Mouse (Mus musculus): ENCODE measurements around the gene Itk.
A peak's percentile ranks its signal among the peaks of the same experiment; 100 is the strongest.

The Itk gene

GRCm38 (mm10) chr11:46392890-46393289 is 3.6 kb upstream of the Itk start:
- DNase-seq, result no peak

DNA sequence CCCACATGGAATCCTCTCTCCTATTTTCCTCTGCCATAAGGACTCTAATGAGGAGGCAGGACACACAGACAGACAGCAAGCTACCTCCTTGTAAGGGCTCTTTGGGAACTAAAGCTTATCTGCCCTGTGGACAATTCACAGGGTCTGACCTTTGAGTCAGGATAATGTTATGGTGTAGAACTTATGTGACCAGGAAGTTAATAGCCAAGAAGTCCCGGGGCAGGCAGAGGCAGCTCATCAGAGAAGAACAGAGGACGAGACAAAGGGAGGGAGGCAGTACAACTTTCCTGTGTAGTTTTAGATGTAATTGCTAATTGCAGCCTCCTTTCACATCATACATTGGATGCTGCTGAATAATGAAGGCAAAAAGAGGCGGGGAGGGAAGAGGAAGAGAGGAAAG is 1.3 kb upstream of the Itk start:
- no peak for DNase-seq

- no peak for DNase-seq
Measured at GRCm38 (mm10) chr11:46388438-46388837, 877 bp downstream of the Itk start.

DNA sequence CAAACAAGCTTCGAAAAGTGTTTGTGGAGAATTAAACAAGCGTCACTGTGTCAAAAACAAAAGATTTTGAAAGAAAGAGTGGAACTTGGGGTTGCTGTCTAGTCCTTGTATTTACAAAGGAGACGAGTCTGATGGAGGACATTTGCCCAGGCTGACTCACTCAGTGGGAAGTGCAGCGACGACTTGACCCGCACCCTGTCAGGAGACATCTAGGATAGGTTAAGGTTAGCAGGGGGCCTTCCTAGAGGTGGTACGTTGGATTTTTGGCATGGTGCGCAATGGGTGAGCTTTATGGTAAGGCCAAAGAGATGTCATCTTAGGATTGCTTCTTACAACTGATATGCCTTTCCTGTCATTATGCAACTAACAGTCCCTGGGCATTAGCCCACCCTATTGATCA is 2.3 kb downstream of the Itk start:
- DNase-seq, result no peak

DNA sequence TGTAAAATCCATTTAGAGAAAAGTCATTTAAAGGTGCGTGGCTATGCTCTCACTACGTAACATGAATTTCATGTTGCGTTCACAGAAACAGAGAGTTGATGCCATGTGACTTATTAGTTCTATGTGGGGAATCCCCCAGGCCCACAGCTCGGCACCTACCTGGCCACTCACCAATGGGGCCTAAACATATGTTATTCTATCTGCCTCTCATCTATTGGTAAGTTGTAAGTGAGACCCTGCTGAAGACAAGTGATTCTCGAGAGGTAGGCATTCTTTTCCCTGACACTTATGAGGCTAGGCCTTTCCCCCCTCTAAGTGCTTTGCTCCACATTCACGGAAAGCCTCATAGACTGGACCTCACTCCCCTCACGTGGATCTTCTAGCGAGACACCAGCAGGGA is 2.8 kb downstream of the Itk start:
- no peak for DNase-seq

GRCm38 (mm10) chr11:46384925-46385324 is 4.4 kb downstream of the Itk start:
- DNase-seq, result no peak

- DNase-seq, result no peak
Measured at GRCm38 (mm10) chr11:46382466-46382865, 6.8 kb downstream of the Itk start.

- DNase-seq, result no peak
Measured at GRCm38 (mm10) chr11:46380097-46380675, 9.1 kb downstream of the Itk start.

- DNase-seq, result no peak
Measured at GRCm38 (mm10) chr11:46377819-46378782, 11.2 kb downstream of the Itk start.

GRCm38 (mm10) chr11:46377316-46377715 is 12.0 kb downstream of the Itk start:
- DNase-seq, result no peak

DNA sequence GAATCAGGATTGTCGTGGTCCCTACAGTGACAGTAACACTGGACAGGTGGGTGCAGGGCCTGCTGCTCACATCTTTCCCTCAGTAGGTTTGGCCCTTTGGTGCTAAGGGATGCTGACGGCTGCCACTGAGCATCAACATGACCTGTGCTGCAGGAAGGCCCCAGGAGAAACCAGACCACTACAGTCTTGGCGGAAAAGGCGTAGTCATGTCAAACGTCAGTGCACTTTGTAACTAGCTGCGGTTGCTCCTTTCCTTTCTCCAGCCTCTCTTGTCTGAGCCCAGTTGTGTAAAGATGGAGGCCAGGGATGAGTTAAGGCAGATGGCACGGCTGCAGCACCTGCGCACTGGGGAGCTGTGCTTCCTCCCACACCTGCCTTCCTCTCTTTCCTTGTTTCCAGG is 14.3 kb downstream of the Itk start:
- no peak for DNase-seq

DNA sequence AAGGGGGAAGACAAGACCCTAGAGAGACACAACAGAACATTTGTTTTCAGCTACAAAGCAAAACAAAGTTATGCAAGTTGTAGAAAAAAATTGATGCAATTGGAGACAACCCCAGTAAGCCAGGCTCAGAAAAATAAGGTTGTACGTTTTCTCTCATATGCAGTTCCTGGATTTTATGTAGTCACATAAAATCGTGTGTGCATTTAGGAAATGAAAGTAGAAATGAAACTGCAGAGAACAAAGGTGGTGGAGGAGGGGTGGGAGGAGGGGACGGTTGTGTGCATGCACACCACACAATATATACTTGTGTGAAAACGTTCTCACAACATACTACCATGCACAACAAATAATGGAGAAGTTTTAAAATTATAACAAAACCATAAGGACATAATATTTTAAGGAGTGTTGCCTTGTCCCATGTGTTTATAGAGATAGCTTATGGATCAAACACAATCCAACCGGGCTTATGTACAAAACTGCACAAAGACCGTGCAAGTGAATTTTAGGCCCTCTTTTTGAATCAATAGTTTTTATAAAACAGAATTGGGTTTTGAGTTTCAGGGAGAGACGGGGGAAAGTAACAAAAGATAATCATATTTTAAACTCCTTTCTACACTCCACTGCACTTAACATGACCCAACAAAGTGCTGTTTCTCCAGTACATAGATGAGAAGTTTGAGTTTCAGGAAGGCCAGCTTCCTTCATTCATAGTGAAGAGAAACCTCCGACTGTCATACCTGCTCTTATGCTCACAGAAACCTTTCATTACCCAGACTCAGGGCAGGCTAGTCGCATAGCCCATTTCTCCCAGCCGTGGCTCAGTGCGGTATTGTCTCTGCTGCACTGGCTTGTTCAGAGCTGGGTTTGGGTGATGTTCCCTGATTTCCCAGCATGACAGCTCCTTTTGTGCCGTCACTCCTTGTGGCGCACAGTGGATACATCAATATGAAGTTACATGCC is 16.0 kb downstream of the Itk start:
- no peak for DNase-seq

GRCm38 (mm10) chr11:46372331-46372953 is 16.9 kb downstream of the Itk start:
- DNase-seq, result no peak

GRCm38 (mm10) chr11:46371250-46371649 is 18.1 kb downstream of the Itk start:
- DNase-seq, result no peak

- DNase-seq, result no peak
Measured at GRCm38 (mm10) chr11:46370457-46370856, 18.9 kb downstream of the Itk start.

GRCm38 (mm10) chr11:46366357-46366756 is 23.0 kb downstream of the Itk start:
- no peak for DNase-seq

DNA sequence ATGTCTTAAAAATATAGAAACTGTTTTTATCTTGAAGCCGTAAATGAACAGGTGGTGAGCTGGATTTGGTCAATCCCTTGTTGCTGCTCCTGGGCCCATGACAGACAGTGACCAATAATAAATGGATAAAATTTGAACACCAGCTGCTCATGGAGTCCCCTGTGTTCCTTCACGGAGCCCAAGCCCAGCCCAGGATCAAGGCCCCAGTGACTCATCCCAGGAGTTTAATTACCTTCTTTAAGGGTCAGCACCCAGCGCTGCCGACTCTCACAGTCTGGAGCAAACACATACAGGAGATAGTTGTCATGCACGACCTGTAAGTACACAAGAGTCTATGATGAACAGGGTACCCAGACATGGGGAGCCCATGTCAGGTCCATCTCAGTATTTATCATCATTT is 23.6 kb downstream of the Itk start:
- no peak for DNase-seq

- DNase-seq, result no peak
Measured at GRCm38 (mm10) chr11:46363864-46364263, 25.5 kb downstream of the Itk start.

DNA sequence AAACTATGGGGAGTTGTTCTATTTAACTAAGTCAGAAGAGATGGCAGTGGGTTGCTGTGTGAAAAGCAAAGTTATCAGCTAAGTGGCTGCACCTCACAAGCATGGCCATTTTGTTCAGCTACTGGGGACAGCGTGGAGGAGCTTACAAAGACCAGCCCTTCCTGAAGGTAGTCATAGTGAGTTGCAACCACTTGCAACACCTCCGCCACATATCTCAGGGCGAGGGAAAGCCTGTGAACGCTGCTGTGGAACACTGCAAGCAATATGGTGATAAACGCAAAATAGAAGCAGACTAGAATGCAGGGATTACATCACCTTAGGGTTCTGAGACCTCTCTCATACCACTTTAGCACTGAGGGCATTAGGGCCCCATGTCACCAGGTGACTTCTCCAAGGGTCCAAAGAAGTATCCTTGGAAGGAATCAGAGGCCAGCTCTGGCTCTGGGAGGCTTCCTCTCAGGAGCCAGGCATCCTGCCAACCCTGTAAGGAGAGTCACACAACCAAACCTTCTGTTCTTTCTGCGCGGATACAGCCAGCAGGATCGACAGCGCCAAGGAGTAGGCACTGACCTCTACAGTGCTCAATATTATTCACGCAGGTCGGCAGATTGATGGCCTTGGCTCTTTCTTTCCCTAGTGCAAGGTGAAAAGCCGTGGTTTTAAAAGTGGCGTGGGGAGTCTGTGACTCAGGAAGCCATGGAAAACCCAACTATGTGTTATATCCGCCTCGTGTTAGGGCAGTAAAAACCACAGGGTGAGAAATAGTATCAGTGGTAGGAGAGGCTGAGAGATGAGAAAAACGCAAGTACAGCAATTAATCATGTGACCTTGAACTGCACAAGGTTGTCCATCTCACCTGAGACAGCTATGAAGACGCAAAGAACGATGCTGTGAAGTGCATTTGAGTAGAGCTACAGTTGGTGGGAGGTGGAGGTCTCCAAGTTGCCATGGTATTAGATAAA is 27.0 kb downstream of the Itk start:
- peak; percentile 24 for DNase-seq

DNA sequence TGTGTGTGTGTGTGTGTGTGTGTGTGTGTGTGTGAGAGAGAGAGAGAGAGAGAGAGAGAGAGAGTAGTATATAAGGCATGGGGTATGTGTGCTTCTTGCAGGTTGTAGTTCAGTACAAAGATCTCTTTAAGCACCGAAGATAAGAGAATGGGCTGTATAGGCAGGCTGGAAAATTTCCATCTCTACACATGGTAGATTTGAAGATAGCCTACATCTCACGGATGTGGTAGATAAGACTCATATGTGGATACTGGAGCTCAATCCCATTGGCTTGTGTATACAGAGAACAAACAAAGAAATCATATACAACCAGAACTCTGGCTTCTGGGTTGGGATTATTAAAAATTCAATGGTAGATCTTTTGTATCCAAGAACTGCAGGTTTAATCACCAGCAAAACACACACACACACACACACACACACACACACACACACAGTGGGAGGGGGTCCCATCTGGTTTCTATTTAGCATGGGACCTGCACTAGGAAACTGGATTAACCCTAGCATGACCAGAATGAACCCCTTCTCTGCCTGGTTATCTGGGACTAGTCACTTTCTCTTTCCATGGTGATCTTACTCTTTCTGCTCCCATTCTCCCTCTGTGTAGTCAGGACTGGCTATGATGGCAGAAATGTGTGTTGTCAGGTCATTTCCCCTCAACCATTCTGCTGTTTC is 28.2 kb downstream of the Itk start:
- no peak for DNase-seq

DNA sequence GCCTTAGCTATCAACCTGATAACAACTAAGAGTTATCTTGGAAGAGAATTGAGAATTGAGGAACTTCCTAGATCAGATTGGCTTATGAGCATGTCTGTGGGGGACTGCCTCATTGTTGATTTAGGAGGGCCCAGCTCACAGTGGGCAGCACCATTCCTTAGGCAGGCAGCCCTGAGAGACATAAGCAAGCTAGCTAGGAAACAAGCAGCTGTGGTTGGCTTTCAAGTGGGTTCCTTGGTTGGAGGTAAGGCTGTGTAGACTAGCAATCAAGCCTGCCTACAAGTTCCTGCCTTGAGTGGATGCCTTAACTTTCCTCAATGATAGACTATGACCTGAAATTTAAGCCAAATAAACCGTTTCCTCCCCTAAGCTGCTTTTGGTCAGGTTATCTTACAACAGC is 30.9 kb downstream of the Itk start:
- DNase-seq, result no peak
